Mouse (Mus musculus) liver, adult 2 months (tissue): Measurements from ENCODE around the gene Bcar3.

Experiments used
- CTCF ChIP-seq: fragments of 200-500 bp; IDR thresholded peaks from 2 replicates; pipeline ENCODE4 v1.5.1; 2011; ENCODE audit warnings: low read depth, low read length, control low read depth
- POLR2A ChIP-seq: fragments of 200-500 bp; IDR thresholded peaks from 2 replicates; pipeline ENCODE4 v1.6.1; 2011; ENCODE audit warnings: low read length, control low read depth; ENCODE audit not compliant: insufficient read depth; ENCODE audit errors: extremely low read depth

GRCm38 (mm10) chr3:122288613-122289195 is 5.2 kb upstream of the Bcar3 start:
- TF ChIP-seq POLR2A (no peak), CTCF (no peak)
